Mouse (Mus musculus) limb, embryonic 15.5 days (tissue): ENCODE measurements around the gene Ssh2. TPM values are rescaled to one million over a fixed set of nuclear protein-coding genes. Genes with fewer than 3 reads are reported as not detected.

Experiments used
- ATAC-seq: fragments of 200-750 bp; cut with Nextera tagmentation; 2 replicates; pipeline ENCODE4 v1.8.0; 2017; ENCODE audit warnings: low read depth, moderate TSS enrichment; ENCODE audit not compliant: insufficient number of reproducible peaks, low FRiP score, low TSS enrichment
- H3K27ac ChIP-seq: fragments of 300-500 bp; sonication (generic); 2 replicates; pipeline ENCODE4 v1.5.1; 2015; ENCODE audit warnings: moderate library complexity, mild to moderate bottlenecking, inconsistent platforms
- H3K27me3 ChIP-seq: fragments of 300-500 bp; sonication (generic); 2 replicates; pipeline ENCODE4 v1.6.1; 2015; ENCODE audit warnings: inconsistent platforms
- H3K36me3 ChIP-seq: fragments of 300-500 bp; sonication (generic); 2 replicates; pipeline ENCODE4 v1.6.1; 2015; ENCODE audit warnings: inconsistent platforms
- H3K4me1 ChIP-seq: fragments of 300-500 bp; sonication (generic); 2 replicates; pipeline ENCODE4 v1.6.1; 2015; ENCODE audit warnings: inconsistent platforms
- H3K4me2 ChIP-seq: fragments of 300-500 bp; sonication (generic); 2 replicates; pipeline ENCODE4 v1.6.1; 2015; ENCODE audit warnings: mild to moderate bottlenecking, inconsistent platforms
- H3K4me3 ChIP-seq: fragments of 300-500 bp; sonication (generic); 2 replicates; pipeline ENCODE4 v1.5.1; 2015; ENCODE audit warnings: mild to moderate bottlenecking, inconsistent platforms
- H3K9ac ChIP-seq: fragments of 300-500 bp; sonication (generic); 2 replicates; pipeline ENCODE4 v1.6.1; 2015; ENCODE audit warnings: inconsistent platforms
- H3K9me3 ChIP-seq: fragments of 300-500 bp; sonication (generic); 2 replicates; pipeline ENCODE4 v1.6.1; 2016; ENCODE audit warnings: inconsistent platforms
- WGBS: fragments of 180-500 bp; shearing (Covaris S2); methylation state at CpG from one replicate; pipeline ENCODE4 v1.1.7; 2015; 5-methylcytosine and 5-hydroxymethylcytosine counted together
- polyA plus RNA-seq: library from polyadenylated mRNA; unstranded; fragments of >200 nt; fragmentation: Nextera tagmentation; extraction: Ambion mirVana; gene quantifications from 2 replicates; pipeline ENCODE4 v1.2.1, GENCODE M21; 2015

Ssh2 gene
- polyA plus RNA-seq, 1 experiment from 2014 or later, result 7.9 TPM

- Histone ChIP-seq H3K27me3 (no peaks in the 10 kb centered on the region), H3K4me3 (no peak overlapping the region), H3K9ac (no peak overlapping the region), H3K4me1 (no peaks in the 10 kb centered on the region; the same call in 1 of the 2 replicates), H3K9me3 (no peaks in the 10 kb centered on the region), H3K4me2 (no peak overlapping the region), H3K36me3 (no peaks in the 10 kb centered on the region), H3K27ac (no peak overlapping the region)
- 18% methylated on average over 1 of the region's 1 CpGs for WGBS
- ATAC-seq, result no peak
Observed at GRCm38 (mm10) chr11:77297246-77297645, 81.2 kb downstream of the Ssh2 start.

- no peak for ATAC-seq
- H3K4me1 ChIP-seq, result no peaks in the 10 kb centered on the region
- H3K4me3 ChIP-seq, result no peak overlapping the region
- no peak overlapping the region for H3K4me2 ChIP-seq
- 86% methylated on average over 3 of the region's 3 CpGs for WGBS
- no peak overlapping the region for H3K9ac ChIP-seq
- no peaks in the 10 kb centered on the region for H3K27me3 ChIP-seq
- H3K9me3 ChIP-seq, result no peaks in the 10 kb centered on the region
- H3K27ac ChIP-seq, result no peak overlapping the region
- no peaks in the 10 kb centered on the region for H3K36me3 ChIP-seq
Observed at GRCm38 (mm10) chr11:77307205-77307604, 91.1 kb downstream of the Ssh2 start.

GRCm38 (mm10) chr11:77308533-77308932 lies 92.4 kb downstream of the Ssh2 start:
- H3K4me2 ChIP-seq, result no peak overlapping the region
- H3K4me3 ChIP-seq, result no peak overlapping the region
- no peak overlapping the region for H3K27ac ChIP-seq
- no peaks in the 10 kb centered on the region for H3K9me3 ChIP-seq
- H3K9ac ChIP-seq, result no peak overlapping the region
- no peak for ATAC-seq
- H3K36me3 ChIP-seq, result no peaks in the 10 kb centered on the region
- H3K4me1 ChIP-seq, result no peaks in the 10 kb centered on the region
- H3K27me3 ChIP-seq, result no peaks in the 10 kb centered on the region
- 2% methylated on average over 1 of the region's 1 CpGs for WGBS

GRCm38 (mm10) chr11:77317721-77318477 lies 101.8 kb downstream of the Ssh2 start:
- no peaks in the 10 kb centered on the region for H3K36me3 ChIP-seq
- H3K27me3 ChIP-seq, result no peaks in the 10 kb centered on the region
- H3K4me3 ChIP-seq, result no peak overlapping the region
- 58% methylated on average over 3 of the region's 3 CpGs for WGBS
- no peak overlapping the region for H3K9ac ChIP-seq
- no peaks in the 10 kb centered on the region for H3K9me3 ChIP-seq
- no peaks in the 10 kb centered on the region for H3K4me1 ChIP-seq
- no peak overlapping the region for H3K27ac ChIP-seq
- H3K4me2 ChIP-seq, result no peak overlapping the region
- no peak for ATAC-seq

- H3K4me2 ChIP-seq, result no peak overlapping the region
- no peaks in the 10 kb centered on the region for H3K36me3 ChIP-seq
Observed at GRCm38 (mm10) chr11:77318478-77319118, 102.5 kb downstream of the Ssh2 start.

GRCm38 (mm10) chr11:77321214-77321613 lies 105.1 kb downstream of the Ssh2 start:
- Histone ChIP-seq H3K27ac (no peak overlapping the region), H3K4me2 (no peak overlapping the region), H3K4me1 (no peaks in the 10 kb centered on the region), H3K36me3 (no peaks in the 10 kb centered on the region), H3K4me3 (no peak overlapping the region), H3K27me3 (no peaks in the 10 kb centered on the region), H3K9me3 (no peaks in the 10 kb centered on the region), H3K9ac (no peak overlapping the region)
- ATAC-seq, result no peak
- WGBS, result 16% methylated on average over 1 of the region's 1 CpGs

More at GRCm38 (mm10) chr11:77318478-77319118, 102.5 kb downstream of the Ssh2 start:
- Histone ChIP-seq H3K9me3 (no peaks in the 10 kb centered on the region), H3K4me3 (no peak overlapping the region), H3K27ac (no peak overlapping the region), H3K9ac (no peak overlapping the region), H3K4me1 (no peaks in the 10 kb centered on the region), H3K27me3 (no peaks in the 10 kb centered on the region)
- no peak for ATAC-seq

- no peak overlapping the region for H3K27ac ChIP-seq
- no peaks in the 10 kb centered on the region for H3K36me3 ChIP-seq
- H3K4me3 ChIP-seq, result no peak overlapping the region
- no peaks in the 10 kb centered on the region for H3K27me3 ChIP-seq
- no peak for ATAC-seq
- H3K4me2 ChIP-seq, result no peak overlapping the region
- H3K4me1 ChIP-seq, result no peaks in the 10 kb centered on the region
- H3K9ac ChIP-seq, result no peak overlapping the region
- no peaks in the 10 kb centered on the region for H3K9me3 ChIP-seq
- 83% methylated on average over 2 of the region's 2 CpGs for WGBS
Observed at GRCm38 (mm10) chr11:77330529-77330928, 114.4 kb downstream of the Ssh2 start.

GRCm38 (mm10) chr11:77347273-77347672 lies 131.2 kb downstream of the Ssh2 start:
- Histone ChIP-seq H3K9ac (no peak overlapping the region), H3K4me2 (peak overlapping the region; percentile 76; the same call in 1 of the 2 replicates), H3K36me3 (no peaks in the 10 kb centered on the region), H3K4me1 (peaks cover 7% of the 10 kb centered on the region; the same call in 1 of the 2 replicates), H3K27me3 (no peaks in the 10 kb centered on the region), H3K9me3 (no peaks in the 10 kb centered on the region), H3K4me3 (no peak overlapping the region), H3K27ac (no peak overlapping the region)
- ATAC-seq, result no peak
- WGBS, result 64% methylated on average over 4 of the region's 4 CpGs

- H3K4me3 ChIP-seq, result peak overlapping the region; percentile 63
- WGBS, result under 1% methylated on average over 54 of the region's 54 CpGs
- peak overlapping the region; percentile 75 for H3K27ac ChIP-seq
- H3K9me3 ChIP-seq, result no peaks in the 10 kb centered on the region
- H3K4me2 ChIP-seq, result peak overlapping the region; percentile 76
- H3K4me1 ChIP-seq, result peaks cover 7% of the 10 kb centered on the region; the same call in 1 of the 2 replicates
- no peaks in the 10 kb centered on the region for H3K36me3 ChIP-seq
- peak overlapping the region; percentile 44 for H3K9ac ChIP-seq
- no peaks in the 10 kb centered on the region for H3K27me3 ChIP-seq
- peak; percentile 97 for ATAC-seq
Observed at GRCm38 (mm10) chr11:77348142-77348741, 132.2 kb downstream of the Ssh2 start.

- Histone ChIP-seq H3K36me3 (no peaks in the 10 kb centered on the region), H3K9ac (peak overlapping the region; percentile 44; the same call in 1 of the 2 replicates), H3K27me3 (no peaks in the 10 kb centered on the region), H3K4me2 (peak overlapping the region; percentile 76), H3K9me3 (no peaks in the 10 kb centered on the region), H3K4me3 (peak overlapping the region; percentile 63), H3K4me1 (peaks cover 7% of the 10 kb centered on the region; the same call in 1 of the 2 replicates), H3K27ac (no peak overlapping the region; the same call in 1 of the 2 replicates)
- ATAC-seq, result no peak
- WGBS, result 23% methylated on average over 6 of the region's 6 CpGs
Observed at GRCm38 (mm10) chr11:77348985-77349384, 132.9 kb downstream of the Ssh2 start.

GRCm38 (mm10) chr11:77349698-77350097 lies 133.6 kb downstream of the Ssh2 start:
- Histone ChIP-seq H3K4me1 (peaks cover 7% of the 10 kb centered on the region; the same call in 1 of the 2 replicates), H3K9ac (no peak overlapping the region), H3K36me3 (no peaks in the 10 kb centered on the region), H3K27me3 (no peaks in the 10 kb centered on the region), H3K27ac (no peak overlapping the region), H3K4me3 (no peak overlapping the region), H3K4me2 (no peak overlapping the region), H3K9me3 (no peaks in the 10 kb centered on the region)
- ATAC-seq, result no peak
- WGBS, result 67% methylated on average over 2 of the region's 2 CpGs

- WGBS, result 42% methylated on average over 3 of the region's 3 CpGs
- no peaks in the 10 kb centered on the region for H3K4me1 ChIP-seq
- H3K36me3 ChIP-seq, result no peaks in the 10 kb centered on the region
- no peaks in the 10 kb centered on the region for H3K9me3 ChIP-seq
- no peak overlapping the region for H3K9ac ChIP-seq
- ATAC-seq, result no peak
- H3K27ac ChIP-seq, result no peak overlapping the region
- no peak overlapping the region for H3K4me2 ChIP-seq
- H3K27me3 ChIP-seq, result no peaks in the 10 kb centered on the region
- no peak overlapping the region for H3K4me3 ChIP-seq
Observed at GRCm38 (mm10) chr11:77355055-77355454, 139.0 kb downstream of the Ssh2 start.
